Mouse (Mus musculus): Measurements from ENCODE around the gene Gm11213. TPM values are rescaled to one million over a fixed set of nuclear protein-coding genes. Genes with fewer than 3 reads are reported as not detected.

The Gm11213 gene
- polyA plus RNA-seq, 1 experiment = not detected

DNA sequence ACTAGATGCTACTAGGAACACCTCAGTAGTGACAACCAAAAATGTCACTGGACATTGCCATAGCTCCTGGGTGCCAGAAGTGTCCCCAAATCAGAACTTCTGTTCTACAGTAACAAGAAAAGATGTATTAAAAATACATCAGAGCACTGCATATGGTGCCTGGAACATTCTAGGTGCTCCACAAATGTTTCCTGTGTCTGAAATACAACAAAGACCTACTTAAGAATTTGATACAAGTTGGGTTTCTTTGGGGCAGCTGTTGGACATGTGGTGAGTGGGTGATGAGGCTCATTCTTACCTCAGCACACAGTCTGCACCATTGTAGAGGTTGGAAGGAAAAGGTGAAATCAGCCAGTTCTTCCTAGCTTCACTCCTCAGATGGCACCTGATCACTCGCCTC lies 52.2 kb downstream of the Gm11213 start:
- Histone ChIP-seq H3K4me1 (ENCODE audit: control insufficient read depth, insufficient read depth, low read length) (peaks cover 9% of the 10 kb centered on the region), H3K27ac (ENCODE audit: control insufficient read depth, insufficient read depth, low read depth, low read length, poor library complexity) (no peak overlapping the region), H3K4me3 (replicated peaks; ENCODE audit: control insufficient read depth, low read depth, low read length) (no peak overlapping the region)
- no peak for TF ChIP-seq POLR2A (IDR thresholded peaks at IDR 0.05; ENCODE audit: borderline replicate concordance, control insufficient read depth, low read depth, low read length)
- TF ChIP-seq CTCF (IDR thresholded peaks at IDR 0.05; ENCODE audit: control insufficient read depth, insufficient read depth, low read length) = no peak
- WGBS = 88% methylated on average over 1 of the region's 1 CpGs

DNA sequence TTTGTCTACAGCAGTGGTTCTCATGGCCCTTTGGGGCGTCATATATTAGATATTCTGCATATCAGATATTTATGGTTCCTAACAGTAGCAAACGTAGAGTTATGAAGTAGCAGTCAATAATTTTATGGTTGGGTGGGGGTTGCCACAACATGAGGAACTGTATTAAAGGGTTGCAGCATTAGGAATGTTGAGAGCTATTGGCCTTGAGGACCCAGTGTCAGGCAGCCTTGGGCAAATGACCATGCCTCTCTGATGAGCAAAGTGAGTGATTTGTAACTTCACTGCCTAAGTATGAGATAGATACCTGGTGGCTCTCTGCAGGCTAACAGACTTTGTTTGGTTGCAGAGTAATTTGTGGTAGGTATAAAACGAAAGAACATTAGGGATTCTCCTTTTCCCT lies 54.2 kb downstream of the Gm11213 start:
- 87% methylated on average over 3 of the region's 3 CpGs for WGBS
- no peaks in the 10 kb centered on the region; the same call in 1 of the 2 replicates for H3K4me1 ChIP-seq (ENCODE audit: control insufficient read depth, insufficient read depth, low read length)
- no peak overlapping the region for H3K27ac ChIP-seq (ENCODE audit: control insufficient read depth, insufficient read depth, low read depth, low read length, poor library complexity)
- TF ChIP-seq CTCF (IDR thresholded peaks at IDR 0.05; ENCODE audit: control insufficient read depth, insufficient read depth, low read length) (no peak), POLR2A (IDR thresholded peaks at IDR 0.05; ENCODE audit: borderline replicate concordance, control insufficient read depth, low read depth, low read length) (no peak)
- H3K4me3 ChIP-seq (replicated peaks; ENCODE audit: control insufficient read depth, low read depth, low read length) = no peak overlapping the region

DNA sequence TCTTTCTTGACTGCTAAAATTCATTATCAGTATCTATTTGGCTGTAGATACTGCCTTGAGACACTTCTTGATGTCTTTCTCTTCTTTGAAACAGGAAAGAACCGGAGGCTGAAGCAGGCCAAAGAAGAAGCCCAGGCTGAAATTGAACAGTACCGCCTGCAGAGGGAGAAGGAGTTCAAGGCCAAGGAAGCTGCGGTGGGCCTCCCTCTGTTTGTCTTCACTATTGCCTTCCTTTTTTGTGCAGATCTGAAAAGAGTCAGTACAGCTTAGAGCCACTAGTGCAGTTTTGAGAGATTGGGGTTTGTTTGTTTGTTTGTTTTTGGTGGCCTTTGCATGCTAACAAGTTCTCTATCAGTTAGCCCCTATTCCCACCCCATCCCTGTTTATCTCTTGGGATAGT lies 56.6 kb downstream of the Gm11213 start:
- TF ChIP-seq CTCF (IDR thresholded peaks at IDR 0.05; ENCODE audit: control insufficient read depth, insufficient read depth, low read length) (no peak), POLR2A (IDR thresholded peaks at IDR 0.05; ENCODE audit: borderline replicate concordance, control insufficient read depth, low read depth, low read length) (no peak)
- Histone ChIP-seq H3K4me1 (ENCODE audit: control insufficient read depth, insufficient read depth, low read length) (peaks cover 4% of the 10 kb centered on the region; the same call in 1 of the 2 replicates), H3K27ac (ENCODE audit: control insufficient read depth, insufficient read depth, low read depth, low read length, poor library complexity) (no peak overlapping the region), H3K4me3 (replicated peaks; ENCODE audit: control insufficient read depth, low read depth, low read length) (no peak overlapping the region)
- WGBS = 52% methylated on average over 3 of the region's 3 CpGs

- Histone ChIP-seq H3K4me1 (ENCODE audit: control insufficient read depth, insufficient read depth, low read length) (peaks cover 4% of the 10 kb centered on the region; the same call in 1 of the 2 replicates), H3K4me3 (replicated peaks; ENCODE audit: control insufficient read depth, low read depth, low read length) (no peak overlapping the region), H3K27ac (ENCODE audit: control insufficient read depth, insufficient read depth, low read depth, low read length, poor library complexity) (no peak overlapping the region)
- TF ChIP-seq POLR2A (IDR thresholded peaks at IDR 0.05; ENCODE audit: borderline replicate concordance, control insufficient read depth, low read depth, low read length) = no peak
- TF ChIP-seq CTCF (IDR thresholded peaks at IDR 0.05; ENCODE audit: control insufficient read depth, insufficient read depth, low read length) = no peak
- WGBS = 44% methylated on average over 1 of the region's 1 CpGs
Measured at GRCm38 (mm10) chr4:63547799-63548198, 57.3 kb downstream of the Gm11213 start.

Other genes starting within 250 kb of the Gm11213 start
- gene Orm3, start 249.1 kb downstream of the Gm11213 start, polyA plus RNA-seq (2011; ENCODE audit: insufficient read depth, insufficient read length, low replicate concordance, missing spikeins) = not detected in 2 replicates
- not detected in 2 replicates for gene Orm2, start 242.8 kb downstream of the Gm11213 start, polyA plus RNA-seq (2011; ENCODE audit: insufficient read depth, insufficient read length, low replicate concordance, missing spikeins)
- 34.5 and 61.0 TPM in 2 replicates for gene Akna, start 201.9 kb downstream of the Gm11213 start, polyA plus RNA-seq (2011; ENCODE audit: insufficient read depth, insufficient read length, low replicate concordance, missing spikeins)
- 1.6 and 13.0 TPM in 2 replicates for gene Whrn, start 109.3 kb downstream of the Gm11213 start, polyA plus RNA-seq (2011; ENCODE audit: insufficient read depth, insufficient read length, low replicate concordance, missing spikeins)
- gene Atp6v1g1, start 60.5 kb downstream of the Gm11213 start, polyA plus RNA-seq (2011; ENCODE audit: insufficient read depth, insufficient read length, low replicate concordance, missing spikeins) = 79.7 and 87.6 TPM in 2 replicates
- gene Tmem268, start 46.5 kb downstream of the Gm11213 start, polyA plus RNA-seq (2011; ENCODE audit: insufficient read depth, insufficient read length, low replicate concordance, missing spikeins) = 5.6 and 8.5 TPM in 2 replicates
- gene Tex48, start 17.2 kb upstream of the Gm11213 start, polyA plus RNA-seq (2011; ENCODE audit: insufficient read depth, insufficient read length, low replicate concordance, missing spikeins) = not detected in 2 replicates
- not detected in 2 replicates for gene Gm11214, start 58.1 kb upstream of the Gm11213 start, polyA plus RNA-seq (2011; ENCODE audit: insufficient read depth, insufficient read length, low replicate concordance, missing spikeins)
- gene Tnfsf15, start 139.9 kb upstream of the Gm11213 start, polyA plus RNA-seq (2011; ENCODE audit: insufficient read depth, insufficient read length, low replicate concordance, missing spikeins) = not detected in 2 replicates

Data from bone marrow, adult 2 months (tissue).